Mouse (Mus musculus) layer of hippocampus, adult 11-12 months (tissue): Measurements from ENCODE around the gene Ndufa13.
A peak's percentile ranks its signal among the peaks of the same experiment; 100 is the strongest.

Experiments used
- DNase-seq: peaks from one replicate; pipeline ENCODE4 v3.0.0; 2022; ENCODE audit warnings: low spot score

Ndufa13 gene

GRCm38 (mm10) chr8:69880841-69881240 is 21.5 kb downstream of the Ndufa13 start:
- no peak for DNase-seq

DNA sequence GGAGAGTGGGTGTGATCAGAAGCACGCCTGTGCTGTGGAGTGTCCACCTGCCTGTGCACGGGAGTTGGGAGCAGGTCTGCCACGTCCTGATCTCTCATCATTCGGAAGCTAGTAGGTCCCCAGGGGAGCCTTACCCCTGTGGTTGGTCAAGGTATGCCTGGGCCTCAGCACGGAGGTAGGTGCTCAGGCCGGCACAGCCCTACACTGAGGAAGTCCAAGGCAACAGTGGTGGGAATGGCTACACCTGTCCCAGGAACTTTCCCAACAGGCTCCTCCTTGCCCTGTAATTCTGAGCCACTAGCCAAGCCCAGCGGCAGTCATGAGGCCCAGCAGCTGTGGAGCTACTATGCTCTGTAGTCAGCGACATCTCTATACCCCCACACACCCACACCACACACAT is 22.7 kb downstream of the Ndufa13 start:
- DNase-seq: no peak

DNA sequence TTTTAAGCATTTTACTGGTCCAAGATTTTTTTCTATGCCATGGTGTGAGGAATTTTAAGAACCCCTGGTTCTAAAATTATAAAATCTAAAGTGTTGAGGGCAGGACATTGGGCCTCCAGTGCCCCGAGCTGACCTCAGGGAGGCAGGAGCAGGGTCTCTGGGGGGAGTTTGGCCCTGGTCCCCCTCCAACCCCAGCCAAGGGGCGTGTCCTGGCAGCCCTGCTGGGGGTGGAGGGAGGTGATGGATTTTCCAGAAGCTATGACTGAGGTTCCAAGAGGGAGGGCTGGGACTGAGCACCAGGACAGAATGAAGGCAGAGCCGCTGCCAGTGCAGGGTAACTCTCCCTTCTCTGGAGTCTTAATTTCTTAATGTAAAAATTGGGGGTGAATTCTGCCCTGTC is 24.4 kb downstream of the Ndufa13 start:
- DNase-seq: no peak

DNA sequence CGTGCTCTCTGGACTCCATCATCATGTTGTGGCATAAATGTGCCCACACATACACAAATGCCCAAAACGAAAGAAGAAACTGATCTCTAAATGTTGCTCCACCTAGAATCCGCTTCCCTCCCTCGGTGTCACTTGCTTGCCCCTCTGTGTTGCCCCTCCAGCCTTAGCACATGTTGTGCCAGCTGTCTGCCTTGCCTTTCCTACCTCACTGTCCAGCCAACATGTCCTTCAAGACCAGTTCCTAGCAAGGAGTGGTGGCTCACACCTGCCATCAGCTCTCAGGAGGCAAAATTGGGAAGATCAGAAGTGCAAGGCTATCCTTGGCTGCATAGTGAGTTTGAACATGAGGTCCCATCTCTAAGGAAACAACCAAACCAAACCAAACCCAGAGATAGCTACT is 25.0 kb downstream of the Ndufa13 start:
- no peak for DNase-seq

DNA sequence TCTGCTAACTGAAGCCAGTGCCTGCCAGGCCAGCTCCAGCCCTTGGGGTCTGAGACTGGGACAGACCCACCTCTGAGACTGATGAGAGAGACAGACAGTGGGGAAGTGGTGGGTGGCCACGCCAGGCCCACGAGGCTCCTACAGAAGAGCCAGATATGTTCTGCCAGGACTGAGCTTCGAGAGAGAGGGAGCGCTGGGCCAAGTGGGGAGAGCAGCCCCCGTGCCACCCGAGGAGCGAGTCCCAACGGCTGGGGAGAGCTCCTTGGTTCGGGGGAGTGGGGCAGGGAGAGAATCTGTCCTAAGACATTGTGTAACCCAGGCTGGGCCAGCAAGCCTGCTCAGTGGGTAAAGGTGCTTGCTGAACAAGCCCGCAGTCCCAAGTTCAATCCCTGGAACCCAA is 25.4 kb downstream of the Ndufa13 start:
- no peak for DNase-seq

GRCm38 (mm10) chr8:69876097-69876496 is 26.3 kb downstream of the Ndufa13 start:
- DNase-seq: no peak

- DNase-seq: no peak
These were observed 27.7 kb downstream of the Ndufa13 start for GRCm38 (mm10) chr8:69874654-69875053.

- peak; percentile 73 for DNase-seq
These were observed 28.2 kb downstream of the Ndufa13 start for GRCm38 (mm10) chr8:69874155-69874554.

- DNase-seq: no peak
These were observed 31.5 kb downstream of the Ndufa13 start for GRCm38 (mm10) chr8:69870907-69871306.

- no peak for DNase-seq
These were observed 32.2 kb downstream of the Ndufa13 start for GRCm38 (mm10) chr8:69870003-69870765.

GRCm38 (mm10) chr8:69867696-69868326 is 34.5 kb downstream of the Ndufa13 start:
- no peak for DNase-seq

DNA sequence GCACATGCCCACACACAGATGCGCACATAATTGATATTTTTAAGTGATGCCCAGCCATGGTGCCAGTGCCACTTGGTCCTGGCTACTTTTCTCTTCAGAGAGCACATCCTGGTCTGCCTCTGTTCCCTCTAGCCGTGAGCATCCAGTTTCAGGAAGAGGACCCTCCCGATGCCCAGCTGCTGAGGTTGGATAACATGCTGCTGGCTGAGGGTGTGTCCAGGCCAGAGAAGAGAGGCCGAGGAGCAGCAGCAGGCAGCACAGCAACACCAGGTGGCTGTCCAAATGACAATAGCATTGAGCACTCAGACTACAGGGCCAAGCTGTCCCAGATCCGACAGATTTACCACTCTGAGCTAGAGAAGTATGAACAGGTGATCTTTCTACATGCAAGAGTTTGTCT is 38.2 kb downstream of the Ndufa13 start:
- no peak for DNase-seq

- DNase-seq: no peak
These were observed 38.9 kb downstream of the Ndufa13 start for GRCm38 (mm10) chr8:69863387-69864020.

- no peak for DNase-seq
These were observed 41.1 kb downstream of the Ndufa13 start for GRCm38 (mm10) chr8:69861251-69861650.

DNA sequence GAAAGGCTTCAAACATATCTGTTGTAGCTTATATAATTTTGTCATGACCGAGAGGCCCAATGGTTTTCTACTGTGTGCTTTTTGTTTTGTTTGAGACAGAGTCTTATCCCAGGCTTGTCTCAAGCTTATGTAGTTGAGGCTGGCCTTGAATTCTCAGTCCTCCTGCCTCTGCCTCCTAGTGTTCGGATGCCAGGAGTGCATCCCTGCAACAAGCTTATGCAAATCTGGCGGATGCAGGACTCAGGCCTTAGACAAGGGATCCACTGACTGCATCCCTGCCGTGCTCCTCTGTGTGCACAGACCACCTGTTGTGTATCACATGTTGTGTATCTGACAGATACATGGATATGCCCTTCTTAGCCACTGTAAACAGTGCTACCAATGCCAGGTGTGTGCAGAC is 41.6 kb downstream of the Ndufa13 start:
- DNase-seq: no peak

GRCm38 (mm10) chr8:69853869-69854268 is 48.5 kb downstream of the Ndufa13 start:
- no peak for DNase-seq

- DNase-seq: no peak
These were observed 51.3 kb downstream of the Ndufa13 start for GRCm38 (mm10) chr8:69850926-69851506.

GRCm38 (mm10) chr8:69849899-69850298 is 52.5 kb downstream of the Ndufa13 start:
- no peak for DNase-seq

GRCm38 (mm10) chr8:69848951-69849350 is 53.4 kb downstream of the Ndufa13 start:
- DNase-seq: no peak

- DNase-seq: no peak
These were observed 54.9 kb downstream of the Ndufa13 start for GRCm38 (mm10) chr8:69847167-69848065.
